Mouse (Mus musculus): ENCODE measurements around the gene Npdc1.
"Not testable (repeated sequence)": the region's sequence is repeated elsewhere in the genome, so short reads cannot be mapped to it uniquely, and the experiment has no call there.

Gene Npdc1

DNA sequence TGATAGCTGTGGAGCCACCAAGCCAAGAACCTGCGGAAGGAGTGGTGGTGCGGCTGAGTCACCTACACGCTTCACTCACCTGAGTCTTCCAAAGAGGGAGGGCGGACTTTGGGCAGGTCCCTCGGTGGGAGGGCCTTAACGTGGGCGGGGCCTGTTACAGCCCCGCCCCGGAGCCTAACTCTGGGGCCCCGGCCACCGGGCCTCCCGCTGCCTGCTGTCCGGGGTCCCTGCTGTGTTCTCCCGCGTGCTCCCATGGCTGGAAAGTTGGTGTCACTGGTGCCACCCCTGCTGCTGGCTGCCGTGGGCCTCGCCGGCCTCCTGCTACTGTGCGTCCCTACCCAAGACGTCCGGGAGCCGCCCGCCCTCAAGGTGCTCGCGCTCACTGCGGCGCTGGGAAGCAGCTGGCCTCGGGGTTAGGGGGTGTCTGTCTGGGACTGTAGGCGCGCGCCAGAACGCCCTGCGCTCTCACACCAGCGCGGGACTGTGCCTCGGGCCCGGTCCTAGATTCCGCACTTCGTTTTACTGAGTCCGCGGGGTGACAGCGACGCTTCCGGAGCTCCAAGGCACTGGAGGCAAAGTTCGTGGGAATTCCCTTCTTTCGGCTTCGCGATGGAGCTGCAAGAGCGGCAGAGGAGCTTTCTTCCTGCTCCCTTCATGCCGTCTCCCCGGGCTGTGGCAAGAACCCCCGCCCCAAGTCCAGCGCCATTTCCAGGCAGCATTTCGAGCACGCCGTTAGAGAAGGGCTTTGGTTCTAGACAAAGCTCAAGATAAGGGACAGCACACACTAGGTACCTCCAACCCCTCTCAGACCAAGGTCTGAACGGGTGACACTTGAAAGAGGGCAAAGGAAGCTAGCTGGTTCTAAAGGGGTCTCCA is 3.2 kb upstream of the Npdc1 start, which contains the start of gene Entpd2:
Entpd2 (plus strand) TSS at position 154 of the 876 bp plus-strand sequence.
- no peak for DNase-seq

- no peak for DNase-seq
Observed at GRCm38 (mm10) chr2:25396597-25396983, 2.6 kb upstream of the Npdc1 start.

DNA sequence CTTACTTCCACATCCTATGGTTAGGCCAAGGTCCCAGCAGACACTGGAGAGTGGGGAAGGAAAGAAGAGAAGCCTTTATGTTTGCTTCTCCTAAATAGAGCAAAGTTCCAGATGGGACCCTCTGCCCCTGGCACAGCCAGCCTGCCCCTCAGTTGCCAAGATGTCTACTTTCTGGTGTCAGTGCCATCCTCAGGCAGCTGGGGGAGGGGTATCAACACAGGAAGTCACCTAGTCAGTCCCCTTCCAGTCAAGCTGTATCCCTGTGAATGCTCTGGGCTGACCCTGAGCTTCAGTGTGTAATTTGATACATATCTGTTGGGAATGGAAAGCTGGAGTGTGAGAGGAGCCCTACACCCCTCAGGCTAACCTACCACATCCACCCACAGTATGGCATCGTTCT is 2.1 kb upstream of the Npdc1 start:
- no peak for DNase-seq

- DNase-seq, result no peak
Observed at GRCm38 (mm10) chr2:25398065-25398464, 1.1 kb upstream of the Npdc1 start.

- DNase-seq, result no peak
Observed at GRCm38 (mm10) chr2:25400291-25400690, 1.1 kb downstream of the Npdc1 start.

- DNase-seq, result no peak
Observed at GRCm38 (mm10) chr2:25400764-25401163, 1.6 kb downstream of the Npdc1 start.

GRCm38 (mm10) chr2:25402377-25402971 is 3.3 kb downstream of the Npdc1 start:
- DNase-seq, result peak; percentile 74

- DNase-seq, result peak; percentile 91
Observed at GRCm38 (mm10) chr2:25402972-25403601, 3.9 kb downstream of the Npdc1 start.

DNA sequence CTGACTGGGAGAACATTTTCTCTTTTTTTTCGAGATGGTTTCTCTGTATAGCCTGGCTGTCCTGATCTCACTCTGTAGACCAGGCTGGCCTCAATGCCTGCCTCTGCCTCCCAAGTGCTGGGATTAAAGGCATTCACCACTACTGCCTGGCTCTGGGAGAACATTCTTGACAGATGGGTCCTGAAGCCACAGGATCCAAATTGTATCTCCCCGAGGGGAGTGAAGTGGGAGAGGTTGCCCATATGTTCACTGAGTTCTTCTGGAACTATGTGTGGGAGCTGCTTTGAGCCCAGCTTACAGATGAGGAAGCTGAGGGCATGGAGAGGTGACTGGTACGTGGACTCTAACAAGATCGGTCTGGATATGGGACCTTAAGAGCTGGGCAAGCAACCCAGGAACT is 4.8 kb downstream of the Npdc1 start:
- no peak for DNase-seq

DNA sequence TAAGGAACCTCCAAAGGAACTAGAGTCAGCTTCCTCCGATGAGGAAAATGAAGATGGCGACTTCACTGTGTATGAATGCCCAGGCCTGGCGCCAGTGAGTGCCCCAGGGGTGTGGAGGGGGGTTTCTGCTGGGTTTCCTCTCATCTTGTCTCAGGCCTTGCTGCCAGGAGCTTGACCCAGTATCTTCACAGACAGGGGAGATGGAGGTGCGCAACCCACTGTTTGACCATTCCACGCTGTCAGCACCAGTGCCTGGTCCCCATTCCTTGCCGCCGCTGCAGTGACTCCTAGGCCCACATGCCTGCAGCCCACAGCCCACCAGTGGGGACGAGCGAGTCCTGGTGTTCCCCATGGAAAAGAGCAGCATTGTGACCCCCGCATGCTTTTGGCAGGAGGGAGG is 9.8 kb downstream of the Npdc1 start:
- DNase-seq, result no peak

DNA sequence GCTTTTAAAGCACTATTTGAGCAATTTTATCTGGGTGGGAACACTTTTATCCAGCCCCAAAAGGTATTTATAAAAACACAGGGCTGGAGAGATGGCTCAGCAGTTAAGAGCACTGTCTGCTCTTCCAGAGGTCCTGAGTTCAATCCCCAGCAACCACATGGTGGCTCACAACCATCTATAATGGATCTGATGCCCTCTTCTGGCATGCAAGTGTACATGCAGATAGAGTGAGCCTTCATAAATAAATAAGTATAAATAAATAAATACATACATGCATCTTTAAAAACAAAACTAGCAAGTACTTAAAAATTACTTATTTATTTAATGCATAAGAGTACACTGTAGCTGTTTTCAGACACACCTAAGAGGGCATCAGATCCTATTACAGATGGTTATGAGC is 14.3 kb downstream of the Npdc1 start:
- DNase-seq, result not testable (repeated sequence)

DNA sequence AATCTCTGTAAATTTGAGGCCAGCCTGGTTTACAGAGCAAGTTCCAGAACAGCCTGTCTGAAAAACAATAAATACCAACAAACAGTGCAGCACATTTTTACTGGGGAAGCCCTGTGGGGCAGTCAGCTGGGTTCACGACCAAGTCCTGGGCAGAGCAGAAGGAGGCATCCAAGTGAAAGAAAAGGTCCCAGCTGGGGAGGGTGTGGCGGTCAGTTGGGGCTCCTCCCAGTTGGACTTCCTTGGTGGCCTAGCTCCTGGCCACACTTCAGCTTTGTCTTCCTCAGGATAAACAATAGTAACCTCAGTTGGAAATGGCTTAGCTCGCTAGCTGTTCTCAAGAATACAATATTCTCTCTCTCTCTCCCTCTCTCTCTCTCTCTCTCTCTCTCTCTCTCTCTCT is 18.3 kb downstream of the Npdc1 start:
- DNase-seq, result no peak

DNA sequence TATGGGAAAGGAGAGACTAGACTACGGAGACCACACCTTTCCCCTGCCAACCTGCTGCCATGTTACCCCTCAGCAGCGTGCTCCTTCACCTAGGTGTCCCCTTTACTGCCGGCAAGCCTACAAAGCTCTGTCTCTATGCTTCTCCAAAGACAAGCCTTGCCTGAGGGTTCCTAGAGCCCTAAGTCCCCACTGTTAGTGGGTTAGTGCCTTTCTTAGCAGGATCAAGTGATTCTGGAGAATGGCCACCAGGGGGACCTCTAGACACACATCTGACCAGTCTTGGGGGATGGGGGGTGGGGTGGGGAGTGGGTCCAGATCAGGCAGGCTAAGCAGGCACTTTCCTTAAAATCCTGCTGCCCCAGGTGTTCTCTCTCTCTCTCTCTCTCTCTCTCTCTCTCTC is 22.7 kb downstream of the Npdc1 start:
- no peak for DNase-seq

- no peak for DNase-seq
Observed at GRCm38 (mm10) chr2:25422587-25423410, 23.6 kb downstream of the Npdc1 start, which contains the start of gene Fut7. Gene Fut7, plus strand, starts transcription at chr2:25423267.

GRCm38 (mm10) chr2:25423626-25424025 is 24.5 kb downstream of the Npdc1 start:
- no peak for DNase-seq

DNA sequence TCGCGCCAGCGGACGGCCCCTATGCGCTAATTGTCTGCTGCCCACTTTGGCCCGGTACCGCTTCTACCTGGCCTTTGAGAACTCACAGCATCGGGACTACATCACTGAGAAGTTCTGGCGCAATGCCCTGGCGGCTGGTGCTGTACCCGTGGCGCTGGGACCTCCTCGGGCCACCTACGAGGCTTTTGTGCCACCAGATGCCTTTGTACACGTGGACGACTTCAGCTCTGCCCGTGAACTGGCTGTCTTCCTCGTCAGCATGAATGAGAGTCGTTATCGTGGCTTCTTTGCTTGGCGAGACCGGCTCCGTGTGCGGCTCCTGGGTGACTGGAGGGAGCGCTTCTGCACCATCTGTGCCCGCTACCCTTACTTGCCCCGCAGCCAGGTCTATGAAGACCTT is 26.3 kb downstream of the Npdc1 start:
- DNase-seq, result no peak

GRCm38 (mm10) chr2:25426721-25427191 is 27.6 kb downstream of the Npdc1 start:
- peak; percentile 59 for DNase-seq

- no peak for DNase-seq
Observed at GRCm38 (mm10) chr2:25427256-25427655, 28.1 kb downstream of the Npdc1 start.

DNA sequence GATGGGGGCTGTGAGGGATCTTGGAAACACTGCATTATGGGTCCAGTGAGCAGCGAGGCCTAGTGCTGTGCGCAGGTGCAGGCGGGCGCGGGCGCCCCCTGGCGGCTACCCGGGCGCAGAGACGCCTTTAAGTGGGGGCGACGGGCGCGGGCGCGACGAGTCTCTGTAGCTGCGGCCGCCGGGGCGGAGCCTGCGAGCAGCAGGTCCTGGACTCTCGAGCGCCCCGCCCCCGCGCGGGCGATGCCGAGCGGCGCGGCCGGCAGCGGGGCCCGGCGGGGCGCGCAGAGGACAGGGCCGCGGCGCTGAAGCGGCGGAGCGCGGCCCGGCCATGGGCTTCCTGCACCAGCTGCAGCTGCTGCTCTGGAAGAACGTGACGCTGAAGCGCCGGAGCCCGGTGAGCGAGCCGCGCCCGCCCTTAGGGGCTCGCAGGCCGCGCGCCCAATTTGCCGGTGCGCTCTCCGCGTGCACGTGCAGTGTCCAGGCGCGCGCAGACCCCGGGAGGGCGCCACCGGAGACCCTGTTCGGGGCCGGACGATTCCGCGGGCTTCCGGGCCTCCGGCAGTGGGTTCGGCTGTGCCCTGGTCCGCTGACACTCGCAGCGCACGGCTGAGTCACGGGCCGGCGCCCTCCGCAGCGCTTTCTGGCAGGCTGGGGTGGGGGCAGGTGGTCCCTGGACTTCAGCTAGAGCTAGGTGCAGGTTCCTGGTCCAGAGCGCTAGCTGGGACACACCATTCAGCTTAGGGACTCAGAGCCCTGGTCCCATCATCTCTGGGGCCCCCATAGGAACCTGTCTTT is 29.5 kb downstream of the Npdc1 start, which contains the start of gene Abca2:
Abca2 (plus strand) TSS at position 262 of the 795 bp plus-strand sequence.
- peak; percentile 97 for DNase-seq

GRCm38 (mm10) chr2:25429435-25430180 is 30.5 kb downstream of the Npdc1 start:
- no peak for DNase-seq
